Mouse (Mus musculus) stomach, embryonic 16.5 days (tissue): Measurements from ENCODE around the gene Lipc. TPM values are rescaled to one million over a fixed set of nuclear protein-coding genes. Genes with fewer than 3 reads are reported as not detected.
A peak's percentile ranks its signal among the peaks of the same experiment; 100 is the strongest.

ENCODE experiments used
- ATAC-seq: fragments of 200-750 bp; cut with Nextera tagmentation; 2 replicates; pipeline ENCODE4 v1.8.0; 2017; ENCODE audit warnings: moderate number of reproducible peaks, moderate TSS enrichment; ENCODE audit not compliant: insufficient read depth, low FRiP score
- H3K27ac ChIP-seq: fragments of 300-500 bp; sonication (generic); 2 replicates; pipeline ENCODE4 v1.5.1; 2014; ENCODE audit warnings: low read length
- H3K27me3 ChIP-seq: fragments of 300-500 bp; sonication (generic); 2 replicates; pipeline ENCODE4 v1.6.1; 2014; ENCODE audit warnings: low read length, control low read depth, mixed read lengths; ENCODE audit not compliant: control insufficient read depth, insufficient read depth
- H3K36me3 ChIP-seq: fragments of 300-500 bp; sonication (generic); 2 replicates; pipeline ENCODE4 v1.6.1; 2014; ENCODE audit warnings: low read length; ENCODE audit not compliant: control insufficient read depth, insufficient read depth
- H3K4me1 ChIP-seq: fragments of 300-500 bp; sonication (generic); 2 replicates; pipeline ENCODE4 v1.6.1; 2014; ENCODE audit warnings: low read length, control low read depth, mixed read lengths; ENCODE audit not compliant: control insufficient read depth, insufficient read depth
- H3K4me2 ChIP-seq: fragments of 300-500 bp; sonication (generic); 2 replicates; pipeline ENCODE4 v1.6.1; 2014; ENCODE audit warnings: low read depth, low read length, mixed read lengths
- H3K4me3 ChIP-seq: fragments of 300-500 bp; sonication (generic); replicated peaks from 2 replicates; pipeline ENCODE4 v1.5.1; 2014; ENCODE audit warnings: mild to moderate bottlenecking, low read length
- H3K9ac ChIP-seq: fragments of 300-500 bp; sonication (generic); 2 replicates; pipeline ENCODE4 v1.6.1; 2014; ENCODE audit warnings: low read length
- H3K9me3 ChIP-seq: fragments of 300-500 bp; sonication (generic); replicated peaks from 2 replicates; pipeline ENCODE4 v1.6.1; 2016; ENCODE audit warnings: low read length, control low read depth; ENCODE audit not compliant: control insufficient read depth
- WGBS: fragments of 180-500 bp; shearing (Covaris S2); extraction: QIAGEN DNeasy Blood & Tissue Kit; methylation state at CpG from one replicate; pipeline ENCODE4 v1.1.7; 2014; 5-methylcytosine and 5-hydroxymethylcytosine counted together
- polyA plus RNA-seq: library from polyadenylated mRNA; unstranded; fragments of >200 nt; fragmentation: Nextera tagmentation; extraction: Ambion mirVana; gene quantifications from 2 replicates; pipeline ENCODE4 v1.2.1, GENCODE M21; 2015

The Lipc gene
- polyA plus RNA-seq, 1 experiment from 2014 or later: 2.9 TPM

- WGBS: 85% methylated on average over 7 of the region's 7 CpGs
- no peak overlapping the region for H3K9ac ChIP-seq
- no peak overlapping the region for H3K4me2 ChIP-seq
- peak overlapping the region; percentile 97 for H3K27ac ChIP-seq
- no peak for ATAC-seq
- no peak overlapping the region for H3K4me3 ChIP-seq
- H3K27me3 ChIP-seq: no peaks in the 10 kb centered on the region
- H3K4me1 ChIP-seq: peaks cover 11% of the 10 kb centered on the region; the same call in 1 of the 2 replicates
- no peaks in the 10 kb centered on the region for H3K36me3 ChIP-seq
- 0 out of 2 replicates have a peak, but pooled peaks cover 7% of the 10 kb centered on the region for H3K9me3 ChIP-seq
These were observed 61.3 kb downstream of the Lipc start for GRCm38 (mm10) chr9:70890736-70891135.

- Histone ChIP-seq H3K36me3 (no peaks in the 10 kb centered on the region), H3K4me3 (no peak overlapping the region), H3K27me3 (no peaks in the 10 kb centered on the region), H3K9ac (peak overlapping the region; percentile 22; the same call in 1 of the 2 replicates), H3K4me2 (peak overlapping the region; percentile 33; the same call in 1 of the 2 replicates), H3K4me1 (peaks cover 11% of the 10 kb centered on the region; the same call in 1 of the 2 replicates), H3K27ac (peak overlapping the region; percentile 97), H3K9me3 (0 out of 2 replicates have a peak, but pooled peaks cover 7% of the 10 kb centered on the region)
- 46% methylated on average over 4 of the region's 4 CpGs for WGBS
- peak; percentile 91 for ATAC-seq
These were observed 63.1 kb downstream of the Lipc start for GRCm38 (mm10) chr9:70888969-70889368.

- WGBS: 68% methylated on average over 2 of the region's 2 CpGs
- peaks cover 11% of the 10 kb centered on the region; the same call in 1 of the 2 replicates for H3K4me1 ChIP-seq
- H3K9me3 ChIP-seq: 0 out of 2 replicates have a peak, but pooled peaks cover 7% of the 10 kb centered on the region
- no peak overlapping the region for H3K4me3 ChIP-seq
- H3K36me3 ChIP-seq: no peaks in the 10 kb centered on the region
- peak overlapping the region; percentile 22; the same call in 1 of the 2 replicates for H3K9ac ChIP-seq
- ATAC-seq: peak; percentile 74; the same call in 1 of the 2 replicates
- peak overlapping the region; percentile 97 for H3K27ac ChIP-seq
- peak overlapping the region; percentile 33; the same call in 1 of the 2 replicates for H3K4me2 ChIP-seq
- H3K27me3 ChIP-seq: no peaks in the 10 kb centered on the region
These were observed 63.5 kb downstream of the Lipc start for GRCm38 (mm10) chr9:70888556-70888955.

GRCm38 (mm10) chr9:70881982-70882381, 70.0 kb downstream of the Lipc start:
- H3K36me3 ChIP-seq: no peaks in the 10 kb centered on the region
- no peak overlapping the region for H3K4me2 ChIP-seq
- no peak overlapping the region for H3K27ac ChIP-seq
- H3K4me1 ChIP-seq: no peaks in the 10 kb centered on the region
- no peak overlapping the region for H3K4me3 ChIP-seq
- no peaks in the 10 kb centered on the region for H3K27me3 ChIP-seq
- H3K9ac ChIP-seq: no peak overlapping the region
- no peak for ATAC-seq
- H3K9me3 ChIP-seq: no peaks in the 10 kb centered on the region
- WGBS: 47% methylated on average over 5 of the region's 5 CpGs

- Histone ChIP-seq H3K9me3 (no peaks in the 10 kb centered on the region), H3K4me3 (no peak overlapping the region), H3K4me1 (no peaks in the 10 kb centered on the region), H3K36me3 (no peaks in the 10 kb centered on the region), H3K9ac (no peak overlapping the region), H3K4me2 (no peak overlapping the region), H3K27me3 (no peaks in the 10 kb centered on the region), H3K27ac (no peak overlapping the region)
- ATAC-seq: no peak
These were observed 73.2 kb downstream of the Lipc start for GRCm38 (mm10) chr9:70878823-70879222.

GRCm38 (mm10) chr9:70878157-70878556, 73.9 kb downstream of the Lipc start:
- Histone ChIP-seq H3K4me3 (no peak overlapping the region), H3K27ac (no peak overlapping the region), H3K27me3 (no peaks in the 10 kb centered on the region), H3K4me1 (no peaks in the 10 kb centered on the region), H3K36me3 (no peaks in the 10 kb centered on the region), H3K4me2 (no peak overlapping the region), H3K9ac (no peak overlapping the region), H3K9me3 (no peaks in the 10 kb centered on the region)
- no peak for ATAC-seq
- 84% methylated on average over 5 of the region's 5 CpGs for WGBS

- Histone ChIP-seq H3K4me3 (no peak overlapping the region), H3K4me1 (no peaks in the 10 kb centered on the region), H3K27ac (no peak overlapping the region), H3K9ac (no peak overlapping the region), H3K36me3 (no peaks in the 10 kb centered on the region), H3K27me3 (no peaks in the 10 kb centered on the region), H3K9me3 (no peaks in the 10 kb centered on the region), H3K4me2 (no peak overlapping the region)
- no peak for ATAC-seq
- WGBS: 60% methylated on average over 4 of the region's 4 CpGs
These were observed 76.5 kb downstream of the Lipc start for GRCm38 (mm10) chr9:70875490-70875889.

- WGBS: 80% methylated on average over 4 of the region's 4 CpGs
- ATAC-seq: no peak
- no peaks in the 10 kb centered on the region for H3K36me3 ChIP-seq
- no peak overlapping the region for H3K9ac ChIP-seq
- H3K4me1 ChIP-seq: no peaks in the 10 kb centered on the region
- H3K4me3 ChIP-seq: no peak overlapping the region
- no peaks in the 10 kb centered on the region for H3K27me3 ChIP-seq
- no peak overlapping the region for H3K4me2 ChIP-seq
- no peak overlapping the region for H3K27ac ChIP-seq
- H3K9me3 ChIP-seq: no peaks in the 10 kb centered on the region
These were observed 77.0 kb downstream of the Lipc start for GRCm38 (mm10) chr9:70875059-70875458.

- ATAC-seq: no peak
- Histone ChIP-seq H3K27ac (no peak overlapping the region), H3K9ac (no peak overlapping the region), H3K4me1 (no peaks in the 10 kb centered on the region), H3K4me2 (no peak overlapping the region), H3K36me3 (no peaks in the 10 kb centered on the region), H3K4me3 (no peak overlapping the region), H3K27me3 (no peaks in the 10 kb centered on the region), H3K9me3 (no peaks in the 10 kb centered on the region)
- WGBS: 83% methylated on average over 8 of the region's 8 CpGs
These were observed 79.4 kb downstream of the Lipc start for GRCm38 (mm10) chr9:70872675-70873074.
